Mouse (Mus musculus) CH12.LX (cell line): Measurements from ENCODE around the gene Fam71e1. TPM values are rescaled to one million over a fixed set of nuclear protein-coding genes. Genes with fewer than 3 reads are reported as not detected.

Experiments
- DNase-seq: peaks from one replicate; pipeline ENCODE4 v3.0.0-alpha.2; 2013; ENCODE audit errors: extremely low read depth
- H3K27ac ChIP-seq: 2 replicates; pipeline ENCODE4 v1.5.1; 2012; ENCODE audit warnings: low read depth, mild to moderate bottlenecking, control low read depth, moderate library complexity; ENCODE audit not compliant: insufficient read depth
- H3K27me3 ChIP-seq: replicated peaks from 2 replicates; pipeline ENCODE3; 2012; ENCODE audit warnings: inconsistent platforms
- H3K36me3 ChIP-seq, 2 experiments: replicated peaks in 1 of 2; 2 replicates each; pipeline versions ENCODE3 to v1.6.1; 2012; ENCODE audit warnings: inconsistent platforms in 1 of 2, low read length in 1 of 2, mild to moderate bottlenecking in 1 of 2, mixed read lengths in 1 of 2, moderate library complexity in 1 of 2; ENCODE audit not compliant: control insufficient read depth in 1 of 2, insufficient read depth in 1 of 2
- H3K4me1 ChIP-seq, 2 experiments: 2 replicates each; pipeline ENCODE4 v1.6.1; 2012; ENCODE audit warnings: inconsistent platforms in 1 of 2, moderate library complexity in 1 of 2; ENCODE audit not compliant: insufficient read depth in 2 of 2, control insufficient read depth in 1 of 2
- H3K4me2 ChIP-seq: 2 replicates; pipeline ENCODE4 v1.6.1; 2012; ENCODE audit warnings: low read depth, mild to moderate bottlenecking, control low read depth; ENCODE audit not compliant: poor library complexity, insufficient read depth, severe bottlenecking
- H3K4me3 ChIP-seq, 3 experiments: fragments of 150-350 bp in 1 of 3; sonication (generic) in 1 of 3; replicated peaks in 1 of 3; 2 replicates each; pipeline versions ENCODE3 to v1.5.1; 2011 to 2012; ENCODE audit warnings: low read depth in 2 of 3, low read length in 2 of 3, mild to moderate bottlenecking in 2 of 3, moderate library complexity in 2 of 3, control low read depth in 1 of 3, improper control_type of control experiment in 1 of 3, inconsistent platforms in 1 of 3, mixed read lengths in 1 of 3; ENCODE audit not compliant: poor library complexity in 1 of 3
- H3K79me2 ChIP-seq: replicated peaks from 2 replicates; pipeline ENCODE4 v1.6.1; 2012; ENCODE audit warnings: mild to moderate bottlenecking, moderate library complexity; ENCODE audit not compliant: control insufficient read depth, poor library complexity, insufficient read depth, severe bottlenecking; ENCODE audit errors: extremely low read depth
- H3K9ac ChIP-seq: 2 replicates; pipeline ENCODE4 v1.6.1; 2012; ENCODE audit warnings: low read depth, mild to moderate bottlenecking, control low read depth, moderate library complexity; ENCODE audit not compliant: insufficient read depth
- H3K9me3 ChIP-seq: replicated peaks from 2 replicates; pipeline ENCODE3; 2012; ENCODE audit warnings: low read length, inconsistent platforms, mixed read lengths
- CHD2 ChIP-seq: IDR thresholded peaks from 2 replicates; pipeline ENCODE4 v1.6.1; 2011; ENCODE audit warnings: low read length, improper control_type of control experiment
- ELF1 ChIP-seq: IDR thresholded peaks from 2 replicates; pipeline ENCODE4 v1.6.1; 2014; ENCODE audit warnings: low read depth, mild to moderate bottlenecking, inconsistent platforms, low read length, improper control_type of control experiment
- GABPA ChIP-seq: IDR thresholded peaks from 2 replicates; pipeline ENCODE4 v1.6.1; 2012; ENCODE audit warnings: low read depth, low read length, improper control_type of control experiment, inconsistent platforms; ENCODE audit not compliant: insufficient replicate concordance
- JUN ChIP-seq: IDR thresholded peaks from 2 replicates; pipeline ENCODE4 v1.6.1; 2011; ENCODE audit warnings: low read depth, mild to moderate bottlenecking, low read length, improper control_type of control experiment, moderate library complexity; ENCODE audit not compliant: insufficient read depth
- JUND ChIP-seq: conservative IDR thresholded peaks from 2 replicates; pipeline ENCODE4 v1.6.1; 2011; ENCODE audit warnings: low read depth, low read length, improper control_type of control experiment
- MAX ChIP-seq: IDR thresholded peaks from 2 replicates; pipeline ENCODE4 v1.6.1; 2011; ENCODE audit warnings: low read length, improper control_type of control experiment
- MXI1 ChIP-seq: IDR thresholded peaks from 2 replicates; pipeline ENCODE4 v1.6.1; 2011; ENCODE audit warnings: mild to moderate bottlenecking, low read depth, low read length, improper control_type of control experiment
- MYC ChIP-seq: IDR thresholded peaks from 2 replicates; pipeline ENCODE4 v1.6.1; 2011; ENCODE audit warnings: low read depth, mild to moderate bottlenecking, improper control_type of control experiment, low read length
- PAX5 ChIP-seq: IDR thresholded peaks from 2 replicates; pipeline ENCODE4 v1.6.1; 2012; ENCODE audit warnings: low read length, inconsistent platforms, mixed read lengths
- POLR2A ChIP-seq: IDR thresholded peaks from 2 replicates; pipeline ENCODE4 v1.6.1; 2011; ENCODE audit warnings: low read depth, mild to moderate bottlenecking, improper control_type of control experiment, low read length
- RCOR1 ChIP-seq: conservative IDR thresholded peaks from 2 replicates; pipeline ENCODE4 v1.6.1; 2012; ENCODE audit warnings: low read depth, mild to moderate bottlenecking, inconsistent platforms, low read length, improper control_type of control experiment
- SIN3A ChIP-seq: IDR thresholded peaks from 2 replicates; pipeline ENCODE4 v1.6.1; 2012; ENCODE audit warnings: low read length, improper control_type of control experiment, inconsistent platforms
- SMC3 ChIP-seq: IDR thresholded peaks from 2 replicates; pipeline ENCODE4 v1.6.1; 2011; ENCODE audit warnings: low read depth, low read length, improper control_type of control experiment
- USF2 ChIP-seq: conservative IDR thresholded peaks from 2 replicates; pipeline ENCODE4 v1.6.1; 2011; ENCODE audit warnings: low read depth, low read length, improper control_type of control experiment
- ZKSCAN1 ChIP-seq: IDR thresholded peaks from 2 replicates; pipeline ENCODE4 v1.6.1; 2012; ENCODE audit warnings: low read depth, inconsistent platforms, low read length, improper control_type of control experiment, borderline replicate concordance
- ZMIZ1 ChIP-seq: IDR thresholded peaks from 2 replicates; pipeline ENCODE4 v1.6.1; 2012; ENCODE audit warnings: low read depth, mild to moderate bottlenecking, inconsistent platforms, low read length, improper control_type of control experiment
- ZNF384 ChIP-seq: IDR thresholded peaks from 2 replicates; pipeline ENCODE4 v1.6.1; 2012; ENCODE audit warnings: low read depth, low read length, improper control_type of control experiment, inconsistent platforms
- dilution Hi-C: fragments of 300-500 bp; cut with MboI; formaldehyde crosslinking; loops from 2 replicates; pipeline ENCODE4 v1.14.3; 2020; ENCODE audit warnings: low sequenced_read_pairs; ENCODE audit not compliant: extremely low pct_unique_long_range_greater_than_20kb, extremely low pct_ligation_motif_present
- in situ Hi-C: fragments of 300-500 bp; cut with MboI; formaldehyde crosslinking; loops from 3 replicates; pipeline ENCODE4 v1.14.3; 2019; ENCODE audit warnings: low sequenced_read_pairs, low pct_ligation_motif_present, low pct_unique_long_range_greater_than_20kb, mixed read lengths
- polyA plus RNA-seq: library from polyadenylated mRNA; unstranded; fragments of >175 nt; gene quantifications from 2 replicates; pipeline ENCODE4 v1.2.1, GENCODE M21; 2012; ENCODE audit warnings: low read depth; ENCODE audit not compliant: insufficient read length
- total RNA-seq, 2 experiments: library from RNA; depleted of rRNA; stranded (reverse); fragments of 300-350 nt in 1 of 2; fragments of >200 nt in 1 of 2; gene quantifications; 2 replicates each; pipeline ENCODE4 v1.2.3; 2012 to 2014

Fam71e1 gene
- total and polyA plus RNA-seq, 3 experiments: 0.39 to 1.2 TPM; not detected in 1

DNA sequence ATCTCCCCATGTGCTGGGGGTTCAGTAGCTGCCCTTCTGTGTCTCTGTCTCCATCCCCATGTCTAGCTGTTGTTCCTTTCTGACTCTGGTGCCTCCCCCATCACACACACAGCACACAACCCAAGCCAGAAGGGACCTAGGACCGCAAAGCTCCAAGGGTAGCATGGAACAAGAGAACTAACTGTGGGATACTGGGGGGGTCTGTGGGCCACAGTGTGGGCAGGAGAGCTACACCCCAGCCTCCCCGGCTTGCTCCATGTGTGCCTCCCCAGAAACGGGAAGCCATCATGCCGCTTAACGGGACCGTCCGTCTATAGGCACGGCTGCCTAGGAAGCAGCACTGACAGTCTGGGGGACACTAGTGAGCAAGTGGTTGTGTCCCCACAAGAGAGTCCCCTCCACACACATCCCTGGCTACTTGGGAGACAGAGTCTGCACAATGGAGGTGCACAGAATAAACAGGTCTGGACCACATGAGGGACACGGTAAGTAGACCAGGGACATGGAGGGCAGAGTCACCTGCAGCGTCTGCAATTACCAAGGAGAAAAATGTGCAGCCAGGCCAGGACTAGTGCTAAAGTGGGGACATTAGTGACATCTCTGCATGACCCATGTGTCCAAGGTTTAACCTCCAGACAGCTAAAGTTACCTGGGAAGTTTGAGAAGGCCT, 32.7 kb upstream of the Fam71e1 start:
- H3K79me2 ChIP-seq: no peaks in the 10 kb centered on the region
- peaks cover 11% of the 10 kb centered on the region for H3K9me3 ChIP-seq
- H3K27me3 ChIP-seq: peaks cover 73% of the 10 kb centered on the region
- no peak overlapping the region for H3K27ac ChIP-seq
- no peaks in the 10 kb centered on the region for H3K36me3 ChIP-seq
- DNase-seq: no peak
- TF ChIP-seq CHD2: no peak
- no peak for TF ChIP-seq POLR2A
- no peak for TF ChIP-seq SMC3
- in situ Hi-C loops: no loop called here
- no peak overlapping the region for H3K9ac ChIP-seq
- dilution Hi-C loops: no loop called here
- H3K4me1 ChIP-seq: peaks cover 5 to 12% of the 10 kb centered on the region in 2 experiments
- no peak overlapping the region for H3K4me3 ChIP-seq
- no peak overlapping the region for H3K4me2 ChIP-seq

DNA sequence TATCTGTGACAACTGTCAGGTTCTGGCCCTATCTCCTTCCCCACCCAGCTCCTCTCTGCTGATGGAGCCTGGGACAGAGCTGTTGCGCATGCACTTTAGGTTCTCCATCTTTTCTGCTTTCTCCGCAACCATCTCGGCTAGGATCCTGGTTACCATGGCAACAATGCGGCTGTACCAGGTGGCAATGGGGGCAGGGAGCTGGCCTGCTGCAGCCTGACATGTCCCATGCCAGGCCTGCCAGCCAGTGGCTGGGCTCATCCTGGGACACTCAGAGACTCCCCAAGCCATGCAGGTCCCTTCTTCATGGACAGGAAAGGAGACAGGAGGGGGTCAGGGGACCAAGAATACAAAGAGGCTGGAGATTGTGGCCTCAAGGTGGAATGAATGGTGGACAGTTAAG, 31.9 kb upstream of the Fam71e1 start:
- TF ChIP-seq ZKSCAN1 (no peak), GABPA (no peak), MAX (no peak), RCOR1 (no peak), ZNF384 (no peak), POLR2A (no peak), ZMIZ1 (no peak), SIN3A (no peak), USF2 (no peak), MXI1 (no peak), JUN (no peak), JUND (no peak), ELF1 (no peak), MYC (no peak), PAX5 (no peak), CHD2 (no peak)
- Histone ChIP-seq H3K36me3 (peaks cover 0 to 3% of the 10 kb centered on the region in 2 experiments), H3K9me3 (peaks cover 9% of the 10 kb centered on the region), H3K4me2 (no peak overlapping the region), H3K9ac (no peak overlapping the region), H3K27me3 (peaks cover 65% of the 10 kb centered on the region), H3K27ac (no peak overlapping the region), H3K4me3 (no peak overlapping the region), H3K79me2 (no peaks in the 10 kb centered on the region), H3K4me1 (peaks cover 8 to 21% of the 10 kb centered on the region in 2 experiments)
- in situ Hi-C loops: no loop called here
- dilution Hi-C loops: no loop called here
- no peak for DNase-seq
